Mouse (Mus musculus): ENCODE data around the gene Akr1b3. TPM values are rescaled to one million over a fixed set of nuclear protein-coding genes. Genes with fewer than 3 reads are reported as not detected.

Akr1b3 gene
- polyA plus RNA-seq, 1 experiment: 281 TPM

DNA sequence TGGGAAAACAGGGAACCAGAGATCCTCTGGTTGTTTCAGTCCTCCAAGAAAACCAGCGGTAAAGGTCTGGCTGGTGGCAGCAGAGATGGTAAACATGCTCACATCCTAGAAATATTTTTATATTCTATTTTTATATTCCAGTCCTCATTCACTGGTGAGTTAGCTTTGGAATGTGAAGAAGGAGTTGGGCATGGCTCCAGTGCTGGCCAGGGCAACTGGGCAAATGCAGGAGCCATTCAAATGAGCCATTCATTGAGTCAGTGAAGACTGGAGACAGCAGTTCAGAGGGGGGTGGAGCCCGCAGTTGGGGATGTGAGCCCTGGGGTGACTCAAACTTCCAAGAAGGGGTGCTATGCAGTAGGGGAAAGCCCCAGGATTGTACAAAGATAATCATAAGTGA is 42.9 kb downstream of the Akr1b3 start:
- 95% methylated on average over 2 of the region's 2 CpGs for WGBS
- Histone ChIP-seq H3K27ac (ENCODE audit: control insufficient read depth, insufficient read depth, low read length) (no peak overlapping the region), H3K36me3 (ENCODE audit: control insufficient read depth, insufficient read depth, low read length) (no peaks in the 10 kb centered on the region), H3K27me3 (ENCODE audit: control insufficient read depth, insufficient read depth, low read length) (no peaks in the 10 kb centered on the region), H3K4me3 (ENCODE audit: control insufficient read depth, insufficient read depth, low read length) (no peak overlapping the region), H3K4me1 (replicated peaks; ENCODE audit: control insufficient read depth, insufficient read depth, low read length) (peaks cover 6% of the 10 kb centered on the region)
- TF ChIP-seq POLR2A (IDR thresholded peaks at IDR 0.05; ENCODE audit: control insufficient read depth, extremely low read depth, insufficient read depth, low read length, poor library complexity) (no peak), CTCF (IDR thresholded peaks at IDR 0.05; ENCODE audit: borderline replicate concordance, control insufficient read depth, extremely low read depth, insufficient read depth, low read length, poor library complexity) (no peak)
- no peak for DNase-seq

DNA sequence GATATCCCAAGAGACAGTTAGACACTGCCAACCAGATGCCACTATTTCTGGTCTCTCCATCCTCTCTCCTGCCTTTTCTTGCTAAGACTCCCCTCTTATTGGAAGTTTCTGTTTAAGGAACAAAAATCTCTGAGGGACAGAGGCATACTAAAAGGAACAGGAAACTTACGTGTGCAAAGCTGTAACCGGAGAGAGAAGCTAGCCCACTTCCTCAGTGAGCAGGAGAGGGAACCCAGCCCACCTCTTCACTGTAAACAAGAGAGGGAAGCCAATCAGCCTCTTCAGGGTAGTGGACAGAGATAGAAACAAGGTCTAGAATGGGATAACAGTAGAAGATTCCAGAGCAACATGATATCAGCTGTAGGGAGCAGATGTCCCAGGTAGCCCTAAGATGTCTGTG is 44.2 kb downstream of the Akr1b3 start:
- Histone ChIP-seq H3K27ac (ENCODE audit: control insufficient read depth, insufficient read depth, low read length) (no peak overlapping the region), H3K4me3 (ENCODE audit: control insufficient read depth, insufficient read depth, low read length) (no peak overlapping the region), H3K4me1 (replicated peaks; ENCODE audit: control insufficient read depth, insufficient read depth, low read length) (peaks cover 6% of the 10 kb centered on the region), H3K36me3 (ENCODE audit: control insufficient read depth, insufficient read depth, low read length) (no peaks in the 10 kb centered on the region), H3K27me3 (ENCODE audit: control insufficient read depth, insufficient read depth, low read length) (no peaks in the 10 kb centered on the region)
- DNase-seq: no peak
- WGBS: 3% methylated on average over 2 of the region's 2 CpGs
- TF ChIP-seq POLR2A (IDR thresholded peaks at IDR 0.05; ENCODE audit: control insufficient read depth, extremely low read depth, insufficient read depth, low read length, poor library complexity): no peak

GRCm38 (mm10) chr6:34272462-34272861 is 44.8 kb downstream of the Akr1b3 start:
- DNase-seq: no peak
- TF ChIP-seq CTCF (IDR thresholded peaks at IDR 0.05; ENCODE audit: borderline replicate concordance, control insufficient read depth, extremely low read depth, insufficient read depth, low read length, poor library complexity): no peak
- no peak for TF ChIP-seq POLR2A (IDR thresholded peaks at IDR 0.05; ENCODE audit: control insufficient read depth, extremely low read depth, insufficient read depth, low read length, poor library complexity)
- WGBS: 24% methylated on average over 5 of the region's 5 CpGs
- peaks cover 6% of the 10 kb centered on the region for H3K4me1 ChIP-seq (replicated peaks; ENCODE audit: control insufficient read depth, insufficient read depth, low read length)
- no peaks in the 10 kb centered on the region for H3K36me3 ChIP-seq (ENCODE audit: control insufficient read depth, insufficient read depth, low read length)
- no peak overlapping the region for H3K27ac ChIP-seq (ENCODE audit: control insufficient read depth, insufficient read depth, low read length)
- no peak overlapping the region for H3K4me3 ChIP-seq (ENCODE audit: control insufficient read depth, insufficient read depth, low read length)
- H3K27me3 ChIP-seq (ENCODE audit: control insufficient read depth, insufficient read depth, low read length): no peaks in the 10 kb centered on the region

DNA sequence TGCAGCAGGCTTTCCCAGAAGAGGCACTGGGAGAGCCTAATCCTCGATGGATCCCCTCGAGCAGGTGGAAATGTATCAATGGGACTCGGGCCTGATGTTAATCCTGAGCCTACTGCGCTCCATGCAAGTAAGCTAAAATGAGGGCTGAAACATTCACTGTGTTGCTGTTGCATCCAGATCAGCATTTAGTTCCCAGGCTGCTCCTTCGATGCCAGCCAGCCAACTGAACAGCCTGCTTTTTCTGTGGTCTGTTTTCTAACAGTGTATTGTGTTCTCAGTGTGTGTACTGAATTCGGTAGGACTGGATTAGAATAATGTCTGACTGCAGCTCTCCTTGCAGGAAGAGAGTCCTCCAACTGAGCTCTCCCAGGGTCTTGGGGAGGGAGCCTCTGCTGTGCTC is 46.6 kb downstream of the Akr1b3 start:
- no peaks in the 10 kb centered on the region for H3K36me3 ChIP-seq (ENCODE audit: control insufficient read depth, insufficient read depth, low read length)
- no peaks in the 10 kb centered on the region for H3K27me3 ChIP-seq (ENCODE audit: control insufficient read depth, insufficient read depth, low read length)
- H3K4me1 ChIP-seq (replicated peaks; ENCODE audit: control insufficient read depth, insufficient read depth, low read length): peaks cover 6% of the 10 kb centered on the region
- TF ChIP-seq CTCF (IDR thresholded peaks at IDR 0.05; ENCODE audit: borderline replicate concordance, control insufficient read depth, extremely low read depth, insufficient read depth, low read length, poor library complexity) (no peak), POLR2A (IDR thresholded peaks at IDR 0.05; ENCODE audit: control insufficient read depth, extremely low read depth, insufficient read depth, low read length, poor library complexity) (no peak)
- H3K4me3 ChIP-seq (ENCODE audit: control insufficient read depth, insufficient read depth, low read length): no peak overlapping the region
- WGBS: 95% methylated on average over 6 of the region's 6 CpGs
- DNase-seq: no peak
- H3K27ac ChIP-seq (ENCODE audit: control insufficient read depth, insufficient read depth, low read length): no peak overlapping the region

DNA sequence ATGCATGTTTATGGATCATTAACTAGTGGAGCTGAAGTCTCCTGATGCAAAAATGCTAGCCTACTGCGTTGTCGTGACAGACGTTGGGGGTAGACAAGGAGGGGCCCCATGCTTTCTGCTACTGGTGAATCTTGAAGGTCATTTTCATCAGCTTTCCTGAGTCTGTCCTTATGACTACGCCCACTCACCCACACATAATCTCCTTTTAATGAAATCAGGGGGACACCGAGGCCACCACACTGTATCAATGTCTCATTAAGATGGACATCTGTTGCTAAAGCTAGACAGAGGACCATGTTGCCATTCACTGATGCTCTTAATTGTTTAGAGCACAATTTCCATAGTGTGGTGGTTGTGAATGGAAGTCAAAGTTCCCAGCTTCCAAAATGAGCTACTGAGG is 58.7 kb downstream of the Akr1b3 start:
- H3K27me3 ChIP-seq (ENCODE audit: control insufficient read depth, insufficient read depth, low read length): no peaks in the 10 kb centered on the region
- no peaks in the 10 kb centered on the region for H3K36me3 ChIP-seq (ENCODE audit: control insufficient read depth, insufficient read depth, low read length)
- 98% methylated on average over 5 of the region's 5 CpGs for WGBS
- H3K4me3 ChIP-seq (ENCODE audit: control insufficient read depth, insufficient read depth, low read length): no peak overlapping the region
- no peak for TF ChIP-seq POLR2A (IDR thresholded peaks at IDR 0.05; ENCODE audit: control insufficient read depth, extremely low read depth, insufficient read depth, low read length, poor library complexity)
- no peak for TF ChIP-seq CTCF (IDR thresholded peaks at IDR 0.05; ENCODE audit: borderline replicate concordance, control insufficient read depth, extremely low read depth, insufficient read depth, low read length, poor library complexity)
- H3K4me1 ChIP-seq (replicated peaks; ENCODE audit: control insufficient read depth, insufficient read depth, low read length): no peaks in the 10 kb centered on the region
- H3K27ac ChIP-seq (ENCODE audit: control insufficient read depth, insufficient read depth, low read length): no peak overlapping the region
- no peak for DNase-seq

Other genes starting within 250 kb of the Akr1b3 start
- gene Slc35b4, start 140.4 kb downstream of the Akr1b3 start, polyA plus RNA-seq (2012; rRNA removed): 49.6 and 50.3 TPM in 2 replicates
- gene Akr1b8, start 36.6 kb upstream of the Akr1b3 start, polyA plus RNA-seq (2012; rRNA removed): 1.2 and 1.4 TPM in 2 replicates
- gene Akr1b10, start 66.7 kb upstream of the Akr1b3 start, polyA plus RNA-seq (2012; rRNA removed): 28.8 and 31.0 TPM in 2 replicates
- 0.24 and 0.26 TPM in 2 replicates for gene Akr1b7, start 94.9 kb upstream of the Akr1b3 start, polyA plus RNA-seq (2012; rRNA removed)
- gene Bpgm, start 158.7 kb upstream of the Akr1b3 start, polyA plus RNA-seq (2012; rRNA removed): 19.6 and 22.5 TPM in 2 replicates

Data from thymus, adult 2 months (tissue).